Mouse (Mus musculus): ENCODE results near the gene Fryl.

The Fryl gene

DNA sequence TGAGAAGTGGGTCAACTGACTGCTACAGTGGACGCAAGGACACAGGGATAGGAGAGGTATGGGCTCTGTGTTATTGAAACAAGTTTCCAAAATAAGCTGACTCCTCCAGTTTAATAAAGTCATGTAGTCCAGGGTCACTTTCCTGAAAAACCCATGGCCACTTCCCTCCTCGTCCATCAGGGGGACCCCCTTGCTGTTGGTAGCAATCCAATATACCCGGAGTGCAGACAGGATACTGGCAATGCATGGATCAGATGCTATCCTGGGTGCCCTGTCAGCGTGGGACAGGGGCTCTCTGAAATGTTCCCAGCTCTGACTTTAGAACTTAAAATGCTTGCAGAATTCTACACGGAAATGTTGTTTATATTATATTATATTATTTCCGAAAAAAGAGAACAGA is 34.0 kb downstream of the Fryl start:
- DNase-seq (ENCODE audit: low read depth, low spot score): no peak

DNA sequence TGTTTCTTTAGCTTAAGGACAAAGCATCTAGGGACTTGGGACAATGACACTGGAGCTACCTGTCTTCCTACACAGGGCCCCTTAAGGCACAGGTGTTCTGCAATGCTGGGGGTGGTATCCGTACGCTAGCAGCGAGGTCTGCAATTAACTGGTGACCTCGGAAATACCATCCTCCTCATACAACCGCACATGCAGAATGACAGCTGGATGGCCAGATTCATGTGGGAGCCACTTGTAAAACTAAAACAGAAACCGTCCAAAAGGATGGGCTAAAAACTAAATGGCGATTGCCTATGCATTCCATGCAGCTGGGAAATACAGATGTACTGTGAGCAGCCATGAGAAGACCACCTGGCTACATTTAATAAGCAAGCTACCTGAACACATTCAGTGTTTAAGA is 34.6 kb downstream of the Fryl start:
- no peak for DNase-seq (ENCODE audit: low read depth, low spot score)

- no peak for DNase-seq (ENCODE audit: low read depth, low spot score)
Measured at GRCm38 (mm10) chr5:73219716-73220115, 36.7 kb downstream of the Fryl start.

DNA sequence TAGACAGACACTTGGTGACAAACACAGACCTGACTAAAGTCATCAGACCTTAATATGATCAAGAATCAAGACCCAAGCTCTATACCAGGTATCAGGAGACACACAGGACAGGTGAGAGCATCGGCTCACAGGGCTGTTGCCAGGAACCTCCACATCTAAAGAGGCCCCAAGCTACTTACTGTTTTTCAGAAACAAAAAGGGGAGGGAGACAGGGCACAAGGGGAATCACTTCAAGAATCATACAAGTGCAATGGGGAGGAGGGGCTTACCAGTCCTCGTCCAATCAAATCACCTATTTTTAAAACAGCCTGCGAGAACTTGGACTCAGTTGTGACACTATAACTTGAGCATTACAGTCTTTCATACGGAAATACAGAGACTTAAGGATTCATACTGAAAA is 38.4 kb downstream of the Fryl start:
- DNase-seq (ENCODE audit: low read depth, low spot score): no peak

GRCm38 (mm10) chr5:73217116-73217515 is 39.3 kb downstream of the Fryl start:
- no peak for DNase-seq (ENCODE audit: low read depth, low spot score)

GRCm38 (mm10) chr5:73216014-73216413 is 40.4 kb downstream of the Fryl start:
- no peak for DNase-seq (ENCODE audit: low read depth, low spot score)

GRCm38 (mm10) chr5:73212446-73212845 is 44.0 kb downstream of the Fryl start:
- DNase-seq (ENCODE audit: low read depth, low spot score): no peak

DNA sequence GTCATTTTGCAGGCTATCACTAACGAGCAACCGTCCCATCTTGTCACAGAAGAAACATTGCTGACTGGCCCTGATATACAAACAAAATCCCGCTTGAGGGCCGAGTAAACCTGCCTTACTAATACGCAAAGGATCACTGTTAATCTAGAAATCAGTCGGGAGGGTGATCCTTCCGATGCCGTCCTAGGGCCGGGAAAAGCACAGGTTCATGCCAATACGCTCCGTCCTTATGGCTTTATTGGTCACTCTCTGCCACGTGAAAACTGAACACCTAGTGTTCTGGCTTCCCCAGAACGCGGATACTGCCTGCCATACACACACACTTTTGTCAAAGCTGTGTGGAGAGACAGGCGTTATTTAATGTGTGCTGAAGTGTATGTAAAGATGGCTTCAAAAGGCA is 44.5 kb downstream of the Fryl start:
- no peak for DNase-seq (ENCODE audit: low read depth, low spot score)

- DNase-seq (ENCODE audit: low read depth, low spot score): no peak
Measured at GRCm38 (mm10) chr5:73210971-73211315, 45.5 kb downstream of the Fryl start.

- DNase-seq (ENCODE audit: low read depth, low spot score): no peak
Measured at GRCm38 (mm10) chr5:73210127-73210970, 46.1 kb downstream of the Fryl start.

GRCm38 (mm10) chr5:73209201-73210096 is 47.0 kb downstream of the Fryl start:
- DNase-seq (ENCODE audit: low read depth, low spot score): no peak

DNA sequence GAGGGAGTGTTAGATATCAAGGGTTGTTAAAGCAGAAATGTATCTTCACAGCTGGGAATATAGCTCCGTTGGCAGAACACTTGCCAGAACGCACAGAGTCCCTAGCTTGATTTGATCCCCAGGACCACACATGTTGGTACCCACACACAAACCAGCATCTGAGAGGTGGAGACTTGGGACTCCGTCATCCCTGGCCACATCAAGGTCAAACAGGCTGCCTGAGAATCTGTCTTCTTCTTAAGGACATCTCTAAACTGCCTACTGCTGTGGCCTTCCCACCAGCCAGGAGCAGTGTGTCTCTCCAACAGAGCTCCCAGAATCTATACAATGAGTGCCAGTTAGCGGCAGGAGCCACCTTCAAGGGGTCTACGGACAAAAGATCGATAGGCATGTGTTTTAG is 47.8 kb downstream of the Fryl start:
- DNase-seq (ENCODE audit: low read depth, low spot score): no peak

- no peak for DNase-seq (ENCODE audit: low read depth, low spot score)
Measured at GRCm38 (mm10) chr5:73206722-73207121, 49.7 kb downstream of the Fryl start.

GRCm38 (mm10) chr5:73205996-73206629 is 50.3 kb downstream of the Fryl start:
- no peak for DNase-seq (ENCODE audit: low read depth, low spot score)

DNA sequence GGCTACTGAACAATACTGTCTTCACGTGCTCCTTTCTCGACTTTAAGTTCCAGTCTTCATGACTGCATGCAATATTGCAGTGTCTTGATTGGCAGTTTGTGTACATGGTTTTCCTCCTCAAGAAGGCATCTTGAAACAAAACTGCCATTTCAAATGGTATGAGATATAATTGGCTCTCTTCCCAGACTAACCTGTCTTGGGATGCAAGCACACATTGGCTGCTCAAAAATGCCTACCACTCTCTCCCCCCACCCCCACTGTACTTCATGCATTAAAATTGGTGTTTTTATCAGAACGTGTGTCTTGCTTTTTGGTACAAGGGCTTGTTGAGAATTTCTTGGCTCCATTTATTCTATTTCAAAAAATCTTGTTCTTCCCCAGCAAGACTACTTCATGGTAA is 51.4 kb downstream of the Fryl start:
- no peak for DNase-seq (ENCODE audit: low read depth, low spot score)

DNA sequence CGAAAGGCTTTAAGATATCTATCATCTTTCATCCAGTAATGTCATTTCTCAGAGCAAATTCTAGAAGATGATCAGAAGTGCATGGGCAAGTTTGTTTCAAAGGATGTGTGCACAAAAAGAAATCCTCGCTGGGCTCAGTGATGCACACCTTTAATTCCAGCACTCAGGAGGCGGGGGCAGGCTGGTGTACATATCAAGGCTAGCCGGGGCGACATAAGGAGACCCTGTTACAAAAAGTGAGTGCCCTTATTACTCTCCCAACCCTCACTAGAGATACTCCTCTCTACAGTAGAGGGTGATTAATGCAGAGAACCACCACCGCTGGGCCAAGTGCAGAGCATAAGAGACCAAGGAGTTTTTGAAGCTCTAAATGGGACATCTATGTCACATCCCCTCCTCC is 53.9 kb downstream of the Fryl start:
- no peak for DNase-seq (ENCODE audit: low read depth, low spot score)

DNA sequence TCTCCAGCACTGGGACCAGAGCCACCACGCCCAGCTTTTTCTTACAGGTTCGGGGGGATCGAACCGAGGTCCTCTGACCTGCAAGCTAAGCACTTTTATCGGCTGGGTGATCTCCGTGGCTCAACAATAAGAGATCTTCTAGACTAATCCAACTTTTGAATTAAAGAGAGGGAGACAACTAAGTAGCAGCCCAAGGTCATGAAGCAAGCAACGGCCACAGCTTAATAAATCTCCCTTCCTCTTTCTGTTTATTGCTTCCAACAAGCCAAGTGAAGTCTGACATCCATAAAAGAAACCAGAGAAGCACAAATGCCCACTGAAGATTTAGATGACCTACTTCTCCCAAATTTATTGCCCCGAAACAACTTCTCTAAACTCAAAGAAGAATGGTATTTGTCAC is 54.3 kb downstream of the Fryl start:
- DNase-seq (ENCODE audit: low read depth, low spot score): no peak

- no peak for DNase-seq (ENCODE audit: low read depth, low spot score)
Measured at GRCm38 (mm10) chr5:73200387-73201384, 55.7 kb downstream of the Fryl start.

DNA sequence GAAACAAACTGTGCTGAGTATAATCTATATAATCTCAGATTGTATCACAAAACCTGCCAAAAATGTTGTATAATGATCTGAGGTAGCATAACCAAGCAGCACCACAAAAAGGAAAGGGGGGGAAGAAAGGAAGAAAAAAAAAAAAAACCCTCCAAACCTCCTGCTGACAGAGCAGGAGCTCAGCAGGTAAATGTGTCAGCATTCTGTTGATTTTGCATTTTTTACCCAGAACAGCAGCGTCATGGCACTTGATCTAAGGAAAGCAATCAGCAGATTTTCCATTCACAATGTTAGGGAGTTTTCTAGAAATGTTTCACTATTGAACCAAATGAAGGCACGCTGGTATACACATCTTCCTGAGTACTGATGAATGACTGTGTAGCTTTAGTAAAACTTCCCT is 56.8 kb downstream of the Fryl start:
- DNase-seq (ENCODE audit: low read depth, low spot score): no peak

- no peak for DNase-seq (ENCODE audit: low read depth, low spot score)
Measured at GRCm38 (mm10) chr5:73198690-73199089, 57.7 kb downstream of the Fryl start.

- DNase-seq (ENCODE audit: low read depth, low spot score): no peak
Measured at GRCm38 (mm10) chr5:73197796-73198195, 58.6 kb downstream of the Fryl start.
